Mouse (Mus musculus) WW6 (cell line): ENCODE results near the gene Ndufb5.
"Not testable (repeated sequence)": the region's sequence is repeated elsewhere in the genome, so short reads cannot be mapped to it uniquely, and the experiment has no call there.

Experiments
- DNase-seq: peaks from one replicate; pipeline ENCODE4 v3.0.0-alpha.2; 2013; ENCODE audit warnings: low read depth, low spot score

Gene Ndufb5

DNA sequence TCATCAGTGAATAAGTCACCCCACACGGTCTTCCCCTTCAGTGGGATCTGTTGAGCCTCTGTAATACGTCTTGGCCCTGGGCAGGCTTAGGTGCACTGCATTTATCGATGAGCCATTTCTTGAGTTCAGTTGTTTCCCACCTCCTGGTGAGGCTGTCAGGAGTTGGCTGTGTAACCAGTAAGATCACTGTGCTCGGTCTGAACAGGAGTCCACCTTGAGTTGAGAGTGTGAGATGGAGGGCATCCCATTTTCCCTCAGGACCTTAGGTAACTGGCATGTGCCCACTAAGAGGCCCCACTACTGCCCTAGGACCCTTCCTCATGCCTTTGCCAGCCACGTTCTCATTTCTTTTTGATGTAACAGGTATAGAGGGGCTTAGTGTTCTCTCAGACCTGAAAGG, 10.8 kb upstream of the Ndufb5 start:
- no peak for DNase-seq

DNA sequence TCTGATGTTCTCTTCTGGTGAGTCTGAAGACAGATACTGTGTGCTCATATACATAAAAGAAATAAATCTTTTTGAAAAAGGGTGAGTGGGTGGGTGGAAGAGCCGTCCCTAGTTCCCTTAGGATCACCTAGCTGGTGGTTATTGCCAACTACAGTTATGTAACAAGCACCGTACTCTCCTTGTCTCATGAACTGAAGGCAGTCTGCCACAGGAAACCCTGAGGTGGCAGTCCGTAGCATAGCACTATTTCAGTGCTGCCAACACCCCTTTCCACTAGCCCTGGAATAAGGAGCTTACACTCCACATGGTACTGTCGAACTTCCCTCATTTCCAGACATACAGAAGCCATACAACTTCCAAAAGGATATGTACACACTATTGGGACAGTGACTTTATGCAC, 8.9 kb upstream of the Ndufb5 start:
- no peak for DNase-seq

DNA sequence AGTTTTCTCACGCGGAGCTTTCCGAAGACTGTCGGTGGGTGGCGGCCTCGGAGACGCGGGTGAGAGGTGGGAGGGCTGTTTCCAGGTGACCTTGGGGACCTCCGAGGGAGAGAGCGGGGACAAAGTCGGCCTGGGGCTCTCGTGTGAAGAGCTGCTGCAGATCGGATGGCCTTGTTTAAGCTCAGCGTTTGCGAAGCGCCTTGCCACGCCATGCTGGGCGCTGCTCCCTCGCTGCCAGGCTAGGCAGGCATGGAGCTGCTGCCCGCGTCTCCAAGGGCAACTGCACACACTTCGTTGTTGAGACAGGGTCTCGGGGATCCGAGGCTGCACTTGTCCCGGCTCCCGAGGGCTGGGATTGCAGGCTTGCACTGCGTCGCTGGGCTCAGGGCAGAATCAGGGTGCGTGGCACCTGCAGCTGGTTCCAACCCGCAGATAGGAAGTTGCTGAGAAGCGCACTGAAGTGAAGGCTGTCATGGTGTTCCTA, 424 bp downstream of the Ndufb5 start, which contains the start of gene Mrpl47:
Mrpl47 (minus strand) TSS at position 434 of the 484 bp plus-strand sequence.
- no peak for DNase-seq

DNA sequence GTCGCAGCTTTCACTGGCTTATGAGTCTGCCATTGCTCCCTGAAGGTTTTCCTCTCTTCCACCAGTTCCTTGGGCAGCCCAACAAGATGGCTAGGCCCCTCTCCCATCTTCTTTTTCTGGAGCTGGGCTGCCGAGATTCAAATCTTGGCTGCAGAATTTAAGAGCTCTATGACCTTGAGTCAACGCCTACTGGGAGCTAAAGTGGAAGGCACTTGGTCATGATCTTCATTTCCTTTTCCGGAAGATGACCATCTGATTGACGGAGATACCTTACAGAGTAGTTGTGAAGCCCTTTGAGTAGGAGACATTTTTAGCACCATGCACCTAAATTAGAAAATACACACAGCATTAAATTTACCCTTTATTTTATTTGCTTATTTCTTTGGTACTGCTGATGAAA, 1.8 kb downstream of the Ndufb5 start:
- no peak for DNase-seq

DNA sequence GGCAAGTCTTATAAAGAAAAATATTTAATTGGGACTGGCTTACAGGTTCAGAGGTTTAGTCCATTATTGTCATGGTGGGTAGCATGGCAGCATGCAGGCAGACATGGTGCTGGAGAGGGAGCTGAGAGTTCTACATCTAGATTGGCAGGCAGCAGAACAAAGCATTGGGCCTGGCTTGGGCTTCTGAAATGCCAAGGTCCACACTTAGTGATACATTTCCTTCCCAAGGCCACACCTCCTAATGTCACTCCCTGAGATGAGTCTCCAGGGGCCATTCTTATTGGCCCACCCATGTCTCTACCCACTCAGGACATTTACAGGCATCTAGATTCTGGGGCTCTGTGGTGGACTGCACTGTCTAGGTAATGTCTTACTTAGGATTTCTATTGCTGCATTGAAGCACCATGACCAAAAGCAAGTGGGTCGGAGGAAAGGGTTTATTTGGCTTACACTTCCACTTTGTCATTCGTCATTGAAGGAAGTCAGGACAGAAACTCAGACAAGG, 5.5 kb downstream of the Ndufb5 start:
- no peak for DNase-seq

DNA sequence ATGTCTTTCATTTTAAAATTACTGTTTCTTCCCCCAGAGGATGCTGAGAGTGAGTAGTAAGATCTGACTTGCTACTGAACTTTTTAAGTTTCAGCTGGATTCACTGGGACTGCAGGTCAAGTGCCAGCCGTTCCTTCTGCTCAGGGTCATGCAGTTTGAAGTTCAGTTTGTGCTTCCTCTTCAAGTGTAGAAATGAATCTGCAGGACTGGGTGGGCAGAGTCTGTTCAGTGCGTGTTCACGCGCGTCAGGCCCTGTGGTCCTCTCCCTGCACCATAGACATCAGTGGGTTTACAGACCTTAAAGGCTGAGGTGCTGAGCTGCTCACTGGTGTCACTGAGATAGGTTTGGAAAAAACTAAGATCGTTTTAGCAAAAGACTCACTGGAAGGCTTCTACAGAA, 8.2 kb downstream of the Ndufb5 start:
- no peak for DNase-seq

DNA sequence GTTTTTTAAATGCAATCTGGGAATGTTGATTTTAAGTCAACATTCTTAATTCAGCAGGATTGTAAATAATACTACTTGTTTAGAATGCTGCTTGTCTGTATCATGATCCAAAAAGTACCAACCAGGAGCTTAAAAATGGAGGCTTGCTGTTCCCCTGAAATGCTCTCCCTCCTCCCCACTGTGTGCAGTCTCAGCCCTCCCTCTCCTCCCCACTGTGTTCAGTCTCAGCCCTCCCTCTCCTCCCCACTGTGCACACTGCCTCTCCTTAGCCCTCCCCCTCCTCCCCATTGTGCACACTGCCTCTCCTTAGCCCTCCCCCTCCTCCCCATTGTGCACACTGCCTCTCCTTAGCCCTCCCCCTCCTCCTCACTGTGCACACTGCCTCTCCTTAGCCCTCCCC, 8.6 kb downstream of the Ndufb5 start:
- DNase-seq, result not testable (repeated sequence)

DNA sequence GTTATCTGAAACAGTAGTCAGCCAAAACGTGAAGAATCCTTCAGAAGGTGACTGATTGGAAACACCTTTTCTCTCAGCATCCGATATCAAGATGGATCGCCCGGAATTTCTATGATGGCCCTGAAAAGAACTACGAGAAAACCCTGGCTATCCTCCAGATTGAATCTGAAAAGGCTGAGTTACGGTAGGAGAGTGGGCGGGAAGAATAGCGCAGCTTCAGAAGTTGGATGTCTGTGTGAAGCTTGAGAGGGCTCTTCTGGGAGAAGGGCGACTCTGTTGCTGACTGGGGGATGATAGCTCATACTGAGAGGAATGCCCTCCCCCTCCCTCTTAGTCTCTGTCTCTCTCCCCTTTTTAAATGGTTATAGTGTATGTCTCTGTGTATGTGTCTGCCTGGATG, 11.6 kb downstream of the Ndufb5 start:
- no peak for DNase-seq

DNA sequence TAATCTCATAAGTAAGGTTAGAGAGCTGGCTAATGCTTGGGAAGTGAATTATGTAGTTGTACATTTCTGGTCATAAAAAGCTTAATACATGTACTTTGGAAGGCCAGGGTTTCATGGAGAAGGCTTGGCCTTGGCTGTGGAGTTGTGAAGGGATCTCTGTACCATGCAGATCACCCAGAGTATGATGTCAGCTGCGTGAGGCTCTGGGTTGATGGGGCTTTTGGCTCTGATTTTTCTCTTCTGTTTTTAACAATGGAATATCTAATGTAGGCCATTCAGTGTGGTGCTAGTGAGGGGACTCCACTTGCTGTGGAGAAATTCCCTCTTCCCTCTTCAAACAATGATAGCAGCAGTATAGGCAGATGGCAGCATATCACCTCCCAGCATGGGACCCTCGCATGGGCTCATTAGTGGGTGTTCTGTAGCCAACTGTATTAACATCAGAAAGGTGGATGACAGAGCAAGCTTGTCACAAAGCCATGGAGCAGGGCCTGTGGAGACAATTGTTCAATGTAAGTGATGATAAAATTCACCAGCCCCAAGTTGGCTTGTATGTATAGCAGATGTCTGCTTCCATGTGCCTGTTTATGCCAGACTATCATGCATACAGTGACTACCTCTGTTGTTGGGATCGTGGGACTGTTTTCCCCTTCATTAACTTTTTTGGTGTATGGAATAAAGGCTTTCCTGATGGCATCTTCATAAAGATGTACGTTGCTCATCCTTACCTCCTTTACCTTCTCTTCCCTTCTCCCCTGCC, 13.2 kb downstream of the Ndufb5 start:
- no peak for DNase-seq

DNA sequence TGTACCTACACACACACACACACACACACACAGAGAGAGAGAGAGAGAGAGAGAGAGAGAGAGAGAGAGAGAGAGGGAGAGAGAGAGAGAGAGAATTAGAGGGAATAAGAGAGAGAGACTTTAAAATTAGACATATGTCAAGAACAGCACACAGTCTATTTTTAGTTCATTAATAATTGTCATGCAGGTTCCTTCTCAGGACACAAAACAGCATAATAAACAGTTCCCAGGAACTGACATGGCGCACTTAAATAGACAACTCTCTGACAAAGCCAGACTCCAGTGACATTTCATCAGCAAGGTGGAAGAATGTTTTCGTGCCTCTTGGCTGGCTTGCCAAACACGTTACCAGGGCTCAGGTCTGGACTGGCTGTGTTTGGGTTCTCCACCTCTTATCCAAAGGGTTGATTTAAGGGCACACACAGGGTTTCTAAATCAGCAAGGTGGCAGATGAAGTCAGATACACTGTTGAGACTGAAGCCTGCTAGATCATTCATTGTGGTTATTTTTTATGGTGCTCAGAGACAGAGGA, 17.7 kb downstream of the Ndufb5 start:
- DNase-seq, result no peak

DNA sequence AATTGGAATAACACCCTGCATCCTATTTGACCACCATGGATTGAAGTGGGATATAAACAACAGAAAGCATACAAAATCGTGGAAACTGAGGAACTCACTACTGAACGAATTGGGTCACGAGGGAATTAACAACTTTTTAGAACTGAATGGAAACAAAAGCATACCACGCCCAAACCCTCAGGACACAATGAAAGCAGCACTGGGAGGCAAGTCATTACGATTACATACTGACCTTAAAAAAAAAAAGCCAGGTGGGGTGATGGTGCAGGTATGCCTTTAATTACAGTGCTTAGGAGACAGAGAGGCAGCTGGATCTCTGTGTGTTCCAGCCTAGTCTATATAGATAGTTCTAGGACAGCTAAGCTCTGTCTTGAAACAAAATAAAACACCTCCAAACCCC, 22.4 kb downstream of the Ndufb5 start:
- DNase-seq, result peak; percentile 39

DNA sequence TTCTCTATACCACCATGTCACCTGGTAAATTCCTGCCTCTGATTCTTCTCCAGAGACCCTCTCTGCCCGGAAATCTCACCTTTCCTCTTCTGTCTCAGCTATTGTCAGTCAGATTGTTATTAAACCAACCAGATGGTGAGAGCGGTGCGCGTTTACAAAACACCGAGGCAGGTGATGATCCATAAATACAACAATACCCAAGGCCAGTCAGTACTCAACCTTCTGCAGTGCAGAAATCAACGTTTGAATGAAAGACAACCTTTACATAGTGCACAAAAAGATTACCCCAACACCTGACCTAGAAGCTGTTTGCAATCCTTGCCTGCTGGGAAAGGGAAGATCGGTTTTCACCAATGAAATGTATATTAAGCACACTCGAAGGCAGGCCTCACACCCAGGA, 26.2 kb downstream of the Ndufb5 start:
- peak; percentile 16 for DNase-seq

DNA sequence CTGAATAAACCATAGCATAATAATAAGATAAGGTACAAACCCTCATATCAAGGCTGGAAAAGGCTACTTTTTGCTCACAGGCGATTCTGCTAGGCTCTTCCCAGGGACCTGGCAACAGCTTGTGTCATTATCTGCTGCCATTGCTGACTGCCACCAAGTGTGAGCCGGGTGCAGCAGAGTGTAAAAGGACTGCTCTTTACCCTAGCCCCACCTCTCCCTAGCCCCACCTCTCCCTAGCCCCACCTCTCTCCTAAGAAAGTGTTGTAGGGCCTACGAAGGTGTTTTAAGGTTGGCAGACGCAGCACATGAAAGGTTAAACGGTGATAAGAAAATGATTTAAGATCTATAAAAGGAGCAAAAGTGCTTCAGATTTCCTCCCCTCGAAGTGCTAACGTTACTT, 27.1 kb downstream of the Ndufb5 start:
- no peak for DNase-seq

DNA sequence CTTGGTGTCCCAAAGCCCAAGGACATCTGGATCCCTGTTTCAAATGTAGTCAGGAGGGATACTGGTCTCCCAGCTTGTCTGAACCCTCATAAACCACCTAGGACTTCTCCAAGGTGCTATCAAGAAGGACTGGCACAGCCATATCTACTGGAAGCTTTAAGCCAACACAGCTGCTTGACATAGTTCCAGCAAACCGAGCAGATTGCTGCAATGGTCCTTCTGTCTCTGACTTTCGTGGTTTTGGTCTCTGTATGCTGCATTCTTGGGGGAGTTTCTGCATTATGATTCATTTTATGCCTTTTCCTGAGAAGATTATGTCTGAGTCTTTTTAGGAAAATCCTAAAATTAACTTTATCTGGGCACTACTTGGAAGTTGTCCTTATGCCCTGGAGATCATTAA, 34.0 kb downstream of the Ndufb5 start:
- DNase-seq, result no peak
